Mouse (Mus musculus): ENCODE data around the gene Glt8d2.

Glt8d2 gene

GRCm38 (mm10) chr10:82690494-82690893, at the start of gene Glt8d2:
Gene Glt8d2 (minus strand): TSS chr10:82690650.
- DNase-seq (ENCODE audit: low spot score in 2 of 2), result no peak

GRCm38 (mm10) chr10:82699296-82699941, 9.0 kb upstream of the Glt8d2 start:
- peak in 1 of 2 experiments; percentile 56 for DNase-seq (ENCODE audit: low spot score in 2 of 2)

- DNase-seq (ENCODE audit: low spot score in 2 of 2), result peak; percentile 85 to 94
Observed at GRCm38 (mm10) chr10:82698712-82699261, 8.3 kb upstream of the Glt8d2 start.

GRCm38 (mm10) chr10:82697305-82697898, 7.0 kb upstream of the Glt8d2 start:
- DNase-seq (ENCODE audit: low spot score in 2 of 2), result no peak

GRCm38 (mm10) chr10:82696453-82697079, 6.1 kb upstream of the Glt8d2 start:
- DNase-seq (ENCODE audit: low spot score in 2 of 2), result no peak

GRCm38 (mm10) chr10:82695956-82696355, 5.5 kb upstream of the Glt8d2 start, which contains the start of gene Hcfc2:
Gene Hcfc2 (plus strand): TSS chr10:82696160.
- DNase-seq (ENCODE audit: low spot score in 2 of 2), result no peak

- no peak for DNase-seq (ENCODE audit: low spot score in 2 of 2)
Observed at GRCm38 (mm10) chr10:82689681-82690211, 704 bp downstream of the Glt8d2 start.

GRCm38 (mm10) chr10:82685440-82685839, 5.0 kb downstream of the Glt8d2 start:
- DNase-seq (ENCODE audit: low spot score in 2 of 2), result no peak

GRCm38 (mm10) chr10:82681639-82682038, 8.8 kb downstream of the Glt8d2 start:
- DNase-seq (ENCODE audit: low spot score in 2 of 2), result no peak

GRCm38 (mm10) chr10:82680769-82681168, 9.7 kb downstream of the Glt8d2 start:
- DNase-seq (ENCODE audit: low spot score in 2 of 2), result no peak

- DNase-seq (ENCODE audit: low spot score in 2 of 2), result no peak
Observed at GRCm38 (mm10) chr10:82676949-82677348, 13.5 kb downstream of the Glt8d2 start.

GRCm38 (mm10) chr10:82670205-82670604, 20.2 kb downstream of the Glt8d2 start:
- no peak for DNase-seq (ENCODE audit: low spot score in 2 of 2)

GRCm38 (mm10) chr10:82666436-82667234, 23.8 kb downstream of the Glt8d2 start:
- DNase-seq (ENCODE audit: low spot score in 2 of 2), result peak; percentile 61 to 86

GRCm38 (mm10) chr10:82665951-82666350, 24.5 kb downstream of the Glt8d2 start:
- DNase-seq (ENCODE audit: low spot score in 2 of 2), result no peak

GRCm38 (mm10) chr10:82663289-82663688, 27.2 kb downstream of the Glt8d2 start:
- no peak for DNase-seq (ENCODE audit: low spot score in 2 of 2)

GRCm38 (mm10) chr10:82662267-82662990, 28.0 kb downstream of the Glt8d2 start:
- no peak for DNase-seq (ENCODE audit: low spot score in 2 of 2)

- DNase-seq (ENCODE audit: low spot score in 2 of 2), result no peak
Observed at GRCm38 (mm10) chr10:82661820-82662219, 28.6 kb downstream of the Glt8d2 start.

- DNase-seq (ENCODE audit: low spot score in 2 of 2), result no peak
Observed at GRCm38 (mm10) chr10:82654581-82654980, 35.9 kb downstream of the Glt8d2 start.

- no peak for DNase-seq (ENCODE audit: low spot score in 2 of 2)
Observed at GRCm38 (mm10) chr10:82652625-82653024, 37.8 kb downstream of the Glt8d2 start.

GRCm38 (mm10) chr10:82651221-82651620, 39.2 kb downstream of the Glt8d2 start:
- no peak for DNase-seq (ENCODE audit: low spot score in 2 of 2)

All from spleen, postnatal 10 days (tissue).